Mouse (Mus musculus) MN1 (cell line): Measurements from ENCODE around the gene Slc22a12.

Source experiments
- DNase-seq: peaks from one replicate; pipeline ENCODE4 v3.0.0-alpha.2; 2016; ENCODE audit warnings: low spot score

Gene Slc22a12

GRCm38 (mm10) chr19:6492124-6492523, 50.7 kb downstream of the Slc22a12 start:
- DNase-seq: peak; percentile 72

DNA sequence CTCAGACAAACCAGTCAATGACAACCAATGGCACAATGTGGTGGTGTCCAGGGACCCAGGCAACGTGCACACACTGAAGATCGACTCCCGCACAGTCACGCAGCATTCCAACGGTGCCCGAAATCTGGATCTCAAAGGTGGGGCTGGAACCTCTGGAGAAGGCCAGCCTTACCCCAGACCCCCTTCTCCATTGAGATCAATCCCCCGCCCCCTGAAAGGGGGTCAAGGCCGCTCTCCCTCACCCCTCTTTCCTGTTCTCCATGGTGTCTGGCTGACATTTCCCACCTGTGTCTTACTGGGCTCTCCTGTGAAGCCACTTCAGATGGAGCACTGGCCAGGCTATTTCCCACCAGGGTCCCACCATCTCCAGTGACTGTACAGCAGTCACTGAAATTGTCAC, 51.3 kb downstream of the Slc22a12 start:
- DNase-seq: no peak

- DNase-seq: peak; percentile 88
Measured at GRCm38 (mm10) chr19:6489030-6489429, 53.8 kb downstream of the Slc22a12 start.
